Mouse (Mus musculus): ENCODE measurements around the gene Itga7.
"Not testable (repeated sequence)": the region's sequence is repeated elsewhere in the genome, so short reads cannot be mapped to it uniquely, and the experiment has no call there.

Gene Itga7

GRCm38 (mm10) chr10:128980644-128981365 is 47.2 kb downstream of the Itga7 start:
- no peak for ATAC-seq (ENCODE audit: low TSS enrichment)

- ATAC-seq (ENCODE audit: low TSS enrichment) = not testable (repeated sequence)
Observed at GRCm38 (mm10) chr10:128989131-128989530, 55.5 kb downstream of the Itga7 start, which contains the start of gene Olfr9. TSS of gene Olfr9 (plus strand) at chr10:128989431.

GRCm38 (mm10) chr10:128990129-128990850 is 56.7 kb downstream of the Itga7 start:
- 0 out of 2 replicates have a peak, but pooled peaks have one; percentile 59 for ATAC-seq (ENCODE audit: low TSS enrichment)

- no peak for ATAC-seq (ENCODE audit: low TSS enrichment)
Observed at GRCm38 (mm10) chr10:128990994-128991393, 57.4 kb downstream of the Itga7 start.

- ATAC-seq (ENCODE audit: low TSS enrichment) = no peak
Observed at GRCm38 (mm10) chr10:128995796-128996195, 62.2 kb downstream of the Itga7 start.

GRCm38 (mm10) chr10:128996523-128997040 is 63.0 kb downstream of the Itga7 start:
- ATAC-seq (ENCODE audit: low TSS enrichment) = no peak

GRCm38 (mm10) chr10:129004032-129004920 is 70.7 kb downstream of the Itga7 start:
- ATAC-seq (ENCODE audit: low TSS enrichment) = no peak

Measured in frontal cortex, adult (tissue).